Mouse (Mus musculus) spleen, postnatal 14 days (tissue): ENCODE measurements around the gene B3galt1.

Source experiments
- DNase-seq, 2 experiments: peaks; one replicate each; pipeline ENCODE4 v3.0.0; 2021 to 2022; ENCODE audit warnings: low spot score in 2 of 2

The B3galt1 gene

DNA sequence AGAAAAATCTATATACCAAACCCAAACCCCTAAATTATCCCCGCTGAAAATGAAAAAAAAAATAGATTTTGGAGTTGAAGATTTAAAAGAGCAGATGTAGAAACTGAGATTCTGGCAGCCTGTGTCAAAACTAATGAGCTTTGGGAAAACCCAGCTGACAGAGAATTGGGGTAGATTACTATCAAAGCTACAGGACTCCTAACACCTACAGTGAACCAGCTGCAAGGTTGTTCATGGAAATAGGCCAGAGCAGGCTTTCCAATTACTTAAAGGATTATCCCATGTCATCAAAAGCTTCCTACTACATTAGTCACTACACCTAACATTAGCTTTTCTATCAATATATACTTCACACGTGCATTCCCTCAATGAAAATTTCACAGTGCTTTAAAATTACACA is 165.1 kb downstream of the B3galt1 start:
- DNase-seq: no peak

GRCm38 (mm10) chr2:67751585-67751984 is 185.9 kb downstream of the B3galt1 start:
- DNase-seq: no peak

- DNase-seq: no peak
Observed at GRCm38 (mm10) chr2:67756507-67756906, 190.8 kb downstream of the B3galt1 start.

DNA sequence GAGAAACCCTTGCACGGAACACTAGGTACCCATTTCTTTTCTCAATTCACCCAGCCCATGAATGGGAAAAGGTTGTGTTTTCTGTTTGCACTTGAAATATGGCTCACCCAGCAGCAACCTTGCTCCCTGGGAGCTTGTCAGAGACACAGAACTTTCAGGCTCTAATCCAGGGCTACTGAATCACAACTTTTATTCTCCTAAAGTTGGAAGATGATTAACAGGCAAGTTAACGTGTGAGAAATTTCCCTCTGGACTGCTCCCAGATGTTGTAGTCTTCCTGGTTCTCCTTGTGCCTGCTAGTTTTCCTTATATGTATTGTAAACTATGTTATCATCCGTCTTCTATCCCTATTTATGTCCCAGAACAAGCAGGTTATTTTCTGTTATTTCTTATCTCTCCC is 221.9 kb downstream of the B3galt1 start:
- no peak for DNase-seq

DNA sequence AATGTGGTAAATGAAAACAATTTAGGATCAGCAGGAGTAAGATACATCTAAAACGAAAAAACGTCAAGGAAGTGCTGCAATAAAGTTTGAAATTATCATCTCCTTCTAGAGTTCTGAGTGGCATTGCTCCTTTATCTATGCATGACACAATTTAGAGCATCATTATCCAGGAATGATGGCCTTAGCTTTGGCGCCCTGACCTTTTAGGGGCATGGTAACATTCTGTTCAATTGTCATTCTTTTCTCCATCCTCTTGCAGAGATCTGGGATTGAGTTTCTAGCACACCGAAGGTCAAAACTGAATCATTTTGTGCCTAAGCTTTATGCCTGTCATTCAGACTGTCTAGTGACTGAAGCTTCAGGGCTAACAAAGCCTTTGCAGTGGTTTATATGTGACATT is 231.9 kb downstream of the B3galt1 start:
- no peak for DNase-seq

DNA sequence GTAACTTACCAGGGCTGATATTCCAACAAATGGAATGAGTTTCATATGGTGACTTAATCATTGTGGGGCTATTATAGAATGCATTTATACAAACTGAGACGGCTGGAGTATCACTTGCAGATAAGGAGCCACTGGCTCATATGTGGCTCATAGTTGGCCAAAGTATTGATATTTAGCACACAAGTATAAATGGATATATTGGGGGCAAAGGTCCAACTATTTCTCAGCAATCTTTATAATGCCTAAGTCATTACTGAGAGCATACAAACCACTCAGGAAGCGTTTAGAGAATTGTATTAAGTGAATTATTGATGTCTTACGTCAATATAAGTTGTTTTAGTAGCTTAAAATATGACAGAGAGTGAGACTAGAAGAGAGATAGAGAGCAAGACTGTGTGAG is 234.3 kb downstream of the B3galt1 start:
- DNase-seq: no peak

- no peak for DNase-seq
Observed at GRCm38 (mm10) chr2:67816149-67816548, 250.5 kb downstream of the B3galt1 start.

DNA sequence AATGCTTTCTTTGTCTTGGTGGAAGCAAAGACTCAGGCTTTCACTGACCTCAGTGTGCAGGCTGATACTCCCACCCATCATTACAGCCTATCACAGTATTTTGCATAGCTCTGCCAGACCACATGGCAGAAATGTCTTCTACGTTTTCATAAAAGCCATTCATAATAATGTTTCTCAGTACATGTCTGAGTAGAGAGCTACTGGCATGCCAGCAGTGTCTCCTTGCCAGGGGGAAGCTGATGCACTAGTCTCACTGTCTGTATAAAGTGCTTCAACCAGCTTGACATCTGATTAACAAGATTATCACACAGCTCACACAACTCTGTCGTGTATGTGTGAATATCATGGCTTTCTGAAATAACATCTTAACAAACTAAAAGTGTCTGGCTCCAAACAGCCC is 252.3 kb downstream of the B3galt1 start:
- no peak for DNase-seq

DNA sequence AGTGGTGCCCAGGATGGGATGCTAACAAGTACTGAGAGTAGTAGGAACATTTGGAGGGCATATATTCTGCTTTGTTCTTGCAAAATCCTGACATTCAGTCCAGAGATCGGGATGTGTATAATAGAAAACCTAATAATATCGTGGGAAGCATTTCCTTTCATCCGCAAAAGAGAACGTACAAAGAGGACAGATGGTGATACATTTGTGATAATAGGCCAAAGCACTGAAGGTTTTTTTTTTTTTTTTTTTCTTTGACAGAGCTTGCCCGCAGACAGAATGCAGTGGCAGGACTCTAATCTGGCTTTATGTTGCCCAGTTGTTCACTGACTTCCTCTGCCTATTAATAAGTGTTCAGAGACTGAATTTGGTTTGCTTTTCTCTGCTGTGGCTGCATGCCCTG is 256.7 kb downstream of the B3galt1 start:
- DNase-seq: no peak

GRCm38 (mm10) chr2:67827697-67828096 is 262.0 kb downstream of the B3galt1 start:
- DNase-seq: no peak

- no peak for DNase-seq
Observed at GRCm38 (mm10) chr2:67829055-67829915, 263.6 kb downstream of the B3galt1 start.

DNA sequence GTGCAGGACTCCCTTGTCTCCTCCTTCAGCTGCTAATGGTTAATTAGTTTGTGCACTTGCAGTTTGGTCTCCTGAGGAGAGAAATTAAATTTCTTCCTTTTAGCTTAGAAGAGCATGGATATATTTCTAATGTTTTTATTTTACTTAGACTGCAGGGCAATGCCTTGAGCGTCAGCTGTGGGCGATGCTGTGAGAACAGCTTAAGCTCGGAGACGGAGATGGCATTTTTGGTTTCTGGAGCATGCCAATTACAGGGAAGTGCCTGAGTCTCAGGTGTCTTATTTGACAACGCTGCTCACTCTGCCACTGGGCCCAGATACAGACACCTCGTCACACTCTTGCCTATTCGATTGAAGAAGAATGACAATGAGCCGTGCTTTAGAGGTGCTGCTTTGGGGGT is 282.1 kb downstream of the B3galt1 start:
- no peak for DNase-seq

GRCm38 (mm10) chr2:67850725-67851124 is 285.1 kb downstream of the B3galt1 start:
- DNase-seq: no peak

GRCm38 (mm10) chr2:67858340-67858739 is 292.7 kb downstream of the B3galt1 start:
- DNase-seq: no peak

DNA sequence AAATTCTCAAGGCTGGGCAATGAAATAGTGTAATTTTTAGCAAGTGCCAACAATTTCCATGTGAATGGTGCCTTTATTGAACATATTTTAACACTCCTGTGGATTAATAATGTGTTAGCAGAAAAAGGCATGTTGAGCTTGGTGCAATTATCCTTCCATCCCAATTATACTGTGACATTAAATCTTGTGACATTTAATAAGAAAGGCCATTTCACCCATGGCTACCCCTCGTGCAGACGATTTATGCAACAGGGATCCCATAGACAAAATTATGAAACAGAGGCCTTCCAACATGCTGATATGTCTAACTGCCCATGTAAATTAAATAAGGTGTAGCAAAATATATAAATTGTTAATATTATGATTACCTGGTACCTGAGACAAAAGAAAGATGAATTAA is 293.3 kb downstream of the B3galt1 start:
- DNase-seq: no peak

DNA sequence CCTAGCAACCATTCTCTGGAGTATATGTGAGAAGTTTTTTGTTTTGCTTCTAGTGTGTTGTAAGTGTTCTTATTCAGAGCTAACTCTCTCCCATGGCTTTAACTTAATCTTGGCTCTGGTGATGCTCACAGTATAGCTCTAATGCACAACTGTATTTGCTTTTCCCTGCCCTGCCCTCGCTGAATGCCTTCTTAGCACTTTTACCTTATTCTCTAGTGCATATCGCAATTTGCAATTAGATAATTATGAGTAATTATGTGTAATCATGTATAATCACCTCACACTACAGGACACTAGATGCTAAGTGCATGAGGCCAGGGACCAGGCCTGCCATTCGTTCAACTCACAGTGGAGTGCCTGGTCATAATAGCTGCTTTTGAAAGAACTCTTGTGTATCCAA is 307.7 kb downstream of the B3galt1 start:
- no peak for DNase-seq

DNA sequence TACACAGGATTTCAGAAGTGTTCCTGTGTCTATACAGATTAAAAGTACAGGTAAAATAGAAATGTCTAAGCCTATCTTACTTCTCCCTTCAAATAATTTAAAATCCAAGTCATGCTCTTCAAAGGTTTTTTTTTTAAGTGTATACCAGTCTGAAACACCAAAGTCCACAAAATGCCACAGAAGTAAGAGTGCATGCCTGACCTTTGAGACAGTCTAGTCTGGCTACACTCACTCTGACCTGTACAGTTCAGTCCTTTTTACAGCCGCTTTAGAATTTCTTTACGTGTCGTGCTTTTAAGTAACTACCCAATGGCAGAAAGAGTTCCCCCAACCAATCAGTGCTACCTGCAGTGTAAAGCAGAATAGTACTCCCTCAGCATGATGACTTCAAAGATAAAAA is 314.2 kb downstream of the B3galt1 start:
- DNase-seq: no peak

GRCm38 (mm10) chr2:67881713-67882281 is 316.1 kb downstream of the B3galt1 start:
- DNase-seq: no peak

GRCm38 (mm10) chr2:67897956-67898689 is 332.5 kb downstream of the B3galt1 start:
- no peak for DNase-seq

GRCm38 (mm10) chr2:67901574-67901973 is 335.9 kb downstream of the B3galt1 start:
- DNase-seq: no peak

DNA sequence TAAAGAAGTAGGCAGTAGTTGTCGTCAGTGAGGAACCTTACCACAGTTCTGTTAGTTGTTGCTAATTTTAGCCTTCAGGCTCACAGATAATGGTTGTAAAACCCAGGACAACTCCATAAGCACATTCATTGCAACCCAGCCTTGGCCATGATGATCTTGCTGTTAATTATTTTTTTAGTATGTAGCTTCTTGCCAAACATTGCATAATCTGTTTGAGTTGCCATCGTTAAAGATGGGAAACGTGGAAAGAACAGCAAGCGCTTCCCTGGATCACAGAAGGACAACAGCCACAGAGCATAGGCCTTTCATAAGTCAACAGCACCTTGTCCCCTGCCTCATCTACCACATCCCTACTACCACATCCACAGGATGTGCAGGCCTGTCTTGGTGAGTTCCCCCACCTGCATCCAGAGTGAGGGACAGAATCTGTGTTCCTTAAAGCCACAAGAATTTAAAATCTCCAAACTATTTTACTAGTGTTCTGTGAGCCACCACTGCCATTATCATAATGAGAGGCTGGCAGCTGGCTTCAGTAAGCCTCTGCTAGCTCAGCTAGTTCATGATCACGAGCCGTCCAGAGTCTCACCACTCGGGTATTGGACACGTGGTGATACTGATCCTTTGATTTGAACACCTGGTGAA is 337.1 kb downstream of the B3galt1 start:
- DNase-seq: no peak

DNA sequence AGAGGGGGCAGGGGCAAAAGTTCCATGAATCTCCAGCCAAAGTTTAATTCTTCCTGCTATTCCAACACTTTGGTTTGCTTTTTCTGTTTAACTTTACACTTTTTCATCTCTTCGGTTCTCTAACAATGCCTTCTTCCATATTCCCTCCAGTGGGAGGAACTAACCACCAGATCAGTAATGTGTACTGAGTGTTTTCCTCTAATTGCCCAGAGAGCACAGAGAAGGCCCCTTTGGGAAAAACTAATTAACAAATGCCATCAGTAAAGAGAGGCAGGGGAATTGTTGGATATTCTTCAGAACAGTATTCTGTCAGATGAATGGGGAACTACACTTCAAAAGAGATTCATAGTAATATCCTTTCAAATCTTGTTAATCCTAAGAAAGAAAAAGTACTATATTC is 338.1 kb downstream of the B3galt1 start:
- no peak for DNase-seq
